Mouse (Mus musculus) heart, postnatal 0 days (tissue): ENCODE measurements at regions not wholly inside any gene's neighbourhood (a gene's known extent, or its start where the extent isn't known, plus 50 kb on each side); places are given as distances from the start of the nearest gene placed in this dataset.

Source experiments
- ATAC-seq: fragments of 200-750 bp; cut with Nextera tagmentation; 2 replicates; pipeline ENCODE4 v1.8.0; 2017; ENCODE audit warnings: low read depth, moderate number of reproducible peaks, moderate library complexity; ENCODE audit not compliant: insufficient read depth
- DNase-seq: peaks from one replicate; pipeline ENCODE4 v3.0.0-alpha.2; 2016; ENCODE audit warnings: low spot score
- H3K27ac ChIP-seq: fragments of 300-500 bp; sonication (generic); 2 replicates; pipeline ENCODE4 v1.5.1; 2014; ENCODE audit warnings: low read depth, mild to moderate bottlenecking
- H3K27me3 ChIP-seq: fragments of 300-500 bp; sonication (generic); 2 replicates; pipeline ENCODE4 v1.6.1; 2014; ENCODE audit warnings: low read length, mixed read lengths; ENCODE audit not compliant: control insufficient read depth, insufficient read depth
- H3K36me3 ChIP-seq: fragments of 300-500 bp; sonication (generic); replicated peaks from 2 replicates; pipeline ENCODE4 v1.6.1; 2014; ENCODE audit warnings: low read length, mixed read lengths; ENCODE audit not compliant: control insufficient read depth, insufficient read depth
- H3K4me1 ChIP-seq: fragments of 300-500 bp; sonication (generic); 2 replicates; pipeline ENCODE4 v1.6.1; 2014; ENCODE audit warnings: antibody characterized with exemption; ENCODE audit not compliant: control insufficient read depth, insufficient read depth
- H3K4me2 ChIP-seq: fragments of 300-500 bp; sonication (generic); 2 replicates; pipeline ENCODE4 v1.6.1; 2014; ENCODE audit warnings: low read depth, mild to moderate bottlenecking, low read length, moderate library complexity
- H3K4me3 ChIP-seq: fragments of 300-500 bp; sonication (generic); 2 replicates; pipeline ENCODE4 v1.5.1; 2014; ENCODE audit warnings: low read depth, low read length
- H3K9ac ChIP-seq: fragments of 300-500 bp; sonication (generic); replicated peaks from 2 replicates; pipeline ENCODE4 v1.6.1; 2014; ENCODE audit warnings: low read depth, low read length, mixed read lengths
- H3K9me3 ChIP-seq: fragments of 300-500 bp; sonication (generic); replicated peaks from 2 replicates; pipeline ENCODE4 v1.6.1; 2016; ENCODE audit warnings: low read length; ENCODE audit not compliant: control insufficient read depth
- CTCF ChIP-seq: IDR thresholded peaks from 2 replicates; pipeline ENCODE4 v1.5.1; 2016; ENCODE audit warnings: antibody characterized with exemption, control low read depth, low read depth
- EP300 ChIP-seq: IDR thresholded peaks from 2 replicates; pipeline ENCODE4 v1.6.1; 2016; ENCODE audit warnings: antibody characterized with exemption, low read depth
- WGBS: fragments of 180-500 bp; shearing (Covaris S2); extraction: QIAGEN DNeasy Blood & Tissue Kit; methylation state at CpG from one replicate; pipeline ENCODE4 v1.1.7; 2014; 5-methylcytosine and 5-hydroxymethylcytosine counted together

DNA sequence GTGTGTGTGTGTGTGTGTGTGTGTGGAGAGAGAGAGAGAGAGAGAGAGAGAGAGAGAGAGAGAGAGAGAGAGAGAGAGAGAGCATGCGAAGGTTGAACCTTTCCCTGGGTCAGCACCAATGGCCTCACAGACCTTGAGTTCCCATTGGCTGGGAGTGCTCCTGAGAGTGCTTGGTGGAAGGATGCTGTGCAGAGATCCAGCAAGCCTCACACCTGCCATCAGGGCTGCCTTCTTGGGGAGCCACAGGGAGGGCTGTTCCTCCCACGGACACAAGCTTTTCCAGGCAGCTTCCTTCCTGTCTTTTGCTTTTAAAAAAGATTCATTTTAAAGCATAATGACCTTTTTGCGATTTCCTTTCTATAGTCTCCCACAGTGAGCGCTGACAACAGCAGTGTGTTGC lies 127.1 kb upstream of the Eef2kmt start:
- Histone ChIP-seq H3K4me1 (no peaks in the 10 kb centered on the region), H3K4me3 (no peak overlapping the region), H3K9ac (no peak overlapping the region), H3K27me3 (no peaks in the 10 kb centered on the region), H3K4me2 (no peak overlapping the region), H3K9me3 (no peaks in the 10 kb centered on the region), H3K27ac (no peak overlapping the region), H3K36me3 (no peaks in the 10 kb centered on the region)
- WGBS = 50% methylated on average over 4 of the region's 4 CpGs
- TF ChIP-seq EP300 (no peak), CTCF (no peak)
- no peak for ATAC-seq
- DNase-seq = no peak

DNA sequence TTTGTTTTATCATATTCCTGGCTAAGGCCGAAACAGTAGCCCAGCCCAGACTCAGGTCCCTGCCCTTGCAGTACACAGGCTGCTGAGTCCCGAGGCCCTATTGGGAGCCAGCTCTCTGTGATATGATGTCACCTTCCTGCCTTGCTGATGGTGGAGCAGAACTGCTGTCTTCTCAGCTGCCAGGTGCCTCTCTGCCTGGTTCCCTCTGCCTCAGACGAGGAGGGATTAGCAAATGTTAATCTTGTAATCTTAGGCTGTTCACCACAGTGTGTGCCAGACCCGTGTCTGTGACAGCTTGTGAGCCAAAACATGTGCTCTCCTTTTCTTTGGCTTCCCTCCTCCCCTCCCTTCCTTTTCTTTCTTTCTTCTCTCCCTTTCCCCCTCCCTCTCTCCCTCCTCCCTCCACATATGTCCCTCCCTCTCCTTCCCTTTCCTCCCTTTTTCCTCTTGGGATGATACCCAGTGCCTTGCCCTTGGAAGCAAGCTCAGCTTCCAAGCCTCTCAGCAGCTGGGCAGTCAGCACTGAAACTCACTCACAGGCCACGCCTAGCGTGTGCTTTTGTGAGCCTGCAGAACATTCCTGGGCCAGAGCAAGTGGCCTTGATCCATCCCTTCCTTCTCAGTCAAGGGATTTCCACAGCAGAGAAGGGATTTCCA lies 126.6 kb upstream of the Eef2kmt start:
- no peak for DNase-seq
- no peak overlapping the region for H3K9ac ChIP-seq
- H3K27ac ChIP-seq = no peak overlapping the region
- no peak overlapping the region for H3K4me2 ChIP-seq
- no peak overlapping the region for H3K4me3 ChIP-seq
- no peak for TF ChIP-seq CTCF
- no peak for TF ChIP-seq EP300
- no peaks in the 10 kb centered on the region for H3K4me1 ChIP-seq
- 8% methylated on average over 6 of the region's 6 CpGs for WGBS
- no peaks in the 10 kb centered on the region for H3K27me3 ChIP-seq
- ATAC-seq = no peak
- H3K9me3 ChIP-seq = no peaks in the 10 kb centered on the region
- no peaks in the 10 kb centered on the region for H3K36me3 ChIP-seq

DNA sequence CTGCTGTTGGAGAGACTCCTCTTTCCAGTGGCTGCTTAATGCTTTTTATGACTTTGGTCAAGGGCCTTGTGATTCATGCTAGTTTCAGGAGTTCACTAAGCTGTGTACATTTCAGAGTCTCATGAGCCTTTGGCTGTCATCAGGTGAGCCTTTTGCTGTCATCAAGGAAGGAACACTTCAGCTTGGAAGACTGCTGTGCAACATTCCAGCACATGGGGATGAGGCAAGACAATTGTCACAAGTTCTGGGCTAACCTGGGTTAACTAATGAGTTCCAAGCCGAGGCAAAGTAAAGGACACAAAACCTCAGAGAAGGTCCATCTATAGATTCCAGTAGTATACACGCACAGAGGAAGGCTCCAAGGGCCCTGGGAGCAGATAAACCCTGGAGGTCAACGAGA lies 124.8 kb upstream of the Eef2kmt start:
- Histone ChIP-seq H3K27ac (no peak overlapping the region), H3K4me2 (no peak overlapping the region), H3K27me3 (no peaks in the 10 kb centered on the region), H3K9ac (no peak overlapping the region), H3K9me3 (no peaks in the 10 kb centered on the region), H3K36me3 (no peaks in the 10 kb centered on the region), H3K4me1 (no peaks in the 10 kb centered on the region), H3K4me3 (no peak overlapping the region)
- ATAC-seq = no peak
- TF ChIP-seq EP300 (no peak), CTCF (no peak)
- DNase-seq = no peak
- WGBS = 69% methylated on average over 3 of the region's 3 CpGs

DNA sequence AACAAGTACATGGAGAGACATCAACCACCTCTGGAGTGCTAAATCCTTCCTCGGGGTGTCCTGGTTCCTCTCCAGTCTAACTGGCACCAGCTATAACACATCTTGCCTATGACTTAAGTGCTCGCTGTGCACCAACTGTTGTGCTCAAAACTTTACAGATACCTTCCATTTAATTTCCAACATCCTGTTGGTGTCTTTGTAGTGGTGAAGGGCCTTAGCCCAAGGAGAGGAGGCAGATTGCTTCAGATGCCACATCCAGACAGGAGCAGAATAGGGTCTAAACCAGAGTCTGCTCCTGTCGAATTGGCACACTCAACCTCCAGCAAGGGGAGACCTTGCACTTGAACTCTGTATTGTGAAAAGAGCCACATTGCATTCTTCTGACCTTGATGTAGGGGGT lies 121.2 kb upstream of the Eef2kmt start:
- H3K9ac ChIP-seq = no peak overlapping the region
- no peak overlapping the region for H3K4me2 ChIP-seq
- H3K27me3 ChIP-seq = no peaks in the 10 kb centered on the region
- no peak for TF ChIP-seq CTCF
- TF ChIP-seq EP300 = no peak
- H3K4me1 ChIP-seq = no peaks in the 10 kb centered on the region
- H3K36me3 ChIP-seq = no peaks in the 10 kb centered on the region
- 88% methylated on average over 3 of the region's 3 CpGs for WGBS
- DNase-seq (no peak), ATAC-seq (no peak)
- no peaks in the 10 kb centered on the region for H3K9me3 ChIP-seq
- no peak overlapping the region for H3K27ac ChIP-seq
- H3K4me3 ChIP-seq = no peak overlapping the region

DNA sequence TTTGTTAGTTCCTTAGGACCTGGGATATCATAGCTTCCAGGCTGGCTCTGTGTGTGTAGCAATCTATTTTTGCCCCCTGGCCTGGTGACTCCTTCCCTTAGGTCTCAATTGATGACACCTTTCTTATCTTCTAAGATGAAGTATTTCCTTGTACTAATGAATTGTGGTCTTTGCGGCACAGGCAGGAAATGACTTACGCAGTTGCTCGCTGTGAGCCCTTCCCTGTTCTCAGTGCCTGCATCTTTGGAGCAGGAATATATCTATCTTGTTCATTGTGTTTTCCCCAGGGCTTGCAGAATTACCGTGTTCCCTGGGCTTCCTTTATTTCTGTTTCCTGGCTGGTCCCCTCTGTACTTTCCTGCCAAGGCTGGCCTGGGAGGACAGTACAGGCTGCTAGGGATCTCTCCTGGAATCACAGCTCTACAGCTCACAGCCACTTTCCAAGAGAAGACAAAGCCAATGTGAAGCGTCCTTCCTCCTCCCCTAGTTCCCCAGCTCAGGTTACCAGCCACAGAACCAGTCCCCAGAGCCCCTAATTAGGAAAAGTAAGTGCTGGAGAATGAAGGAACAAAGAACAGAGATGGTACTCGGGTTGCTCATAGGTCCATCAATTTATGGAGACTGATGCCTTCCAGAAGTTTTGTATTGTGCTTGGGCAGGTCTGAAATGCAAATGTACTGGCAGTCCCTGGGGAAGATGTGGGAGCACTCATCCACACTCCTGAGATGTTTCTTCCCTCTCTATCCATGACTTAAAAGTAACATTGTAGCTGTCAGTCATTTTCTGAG lies 119.2 kb upstream of the Eef2kmt start:
- Histone ChIP-seq H3K9ac (no peak overlapping the region), H3K4me3 (no peak overlapping the region), H3K4me2 (no peak overlapping the region), H3K36me3 (no peaks in the 10 kb centered on the region), H3K27me3 (no peaks in the 10 kb centered on the region), H3K27ac (no peak overlapping the region), H3K4me1 (no peaks in the 10 kb centered on the region), H3K9me3 (no peaks in the 10 kb centered on the region)
- TF ChIP-seq CTCF = no peak
- TF ChIP-seq EP300 = no peak
- no peak for ATAC-seq
- 34% methylated on average over 6 of the region's 6 CpGs for WGBS
- DNase-seq = no peak
